Mouse (Mus musculus): ENCODE measurements around the gene Tmem79.
"Not testable (repeated sequence)": the region's sequence is repeated elsewhere in the genome, so short reads cannot be mapped to it uniquely, and the experiment has no call there.

Gene Tmem79

DNA sequence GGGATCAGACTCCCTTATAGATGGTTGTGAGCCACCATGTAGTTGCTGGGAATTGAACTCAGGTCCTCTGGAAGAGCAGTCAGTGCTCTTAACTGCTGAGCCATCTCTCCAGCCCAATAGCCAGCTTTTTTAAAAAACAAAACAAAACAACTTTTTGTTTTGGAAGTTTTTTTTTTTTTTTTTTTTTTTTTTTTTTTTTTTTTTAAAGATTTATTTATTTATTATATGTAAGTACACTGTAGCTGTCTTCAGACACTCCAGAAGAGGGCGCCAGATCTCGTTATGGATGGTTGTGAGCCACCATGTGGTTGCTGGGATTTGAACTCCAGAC, 50.4 kb downstream of the Tmem79 start:
- not testable (repeated sequence) for DNase-seq (ENCODE audit: low spot score in 2 of 2)

DNA sequence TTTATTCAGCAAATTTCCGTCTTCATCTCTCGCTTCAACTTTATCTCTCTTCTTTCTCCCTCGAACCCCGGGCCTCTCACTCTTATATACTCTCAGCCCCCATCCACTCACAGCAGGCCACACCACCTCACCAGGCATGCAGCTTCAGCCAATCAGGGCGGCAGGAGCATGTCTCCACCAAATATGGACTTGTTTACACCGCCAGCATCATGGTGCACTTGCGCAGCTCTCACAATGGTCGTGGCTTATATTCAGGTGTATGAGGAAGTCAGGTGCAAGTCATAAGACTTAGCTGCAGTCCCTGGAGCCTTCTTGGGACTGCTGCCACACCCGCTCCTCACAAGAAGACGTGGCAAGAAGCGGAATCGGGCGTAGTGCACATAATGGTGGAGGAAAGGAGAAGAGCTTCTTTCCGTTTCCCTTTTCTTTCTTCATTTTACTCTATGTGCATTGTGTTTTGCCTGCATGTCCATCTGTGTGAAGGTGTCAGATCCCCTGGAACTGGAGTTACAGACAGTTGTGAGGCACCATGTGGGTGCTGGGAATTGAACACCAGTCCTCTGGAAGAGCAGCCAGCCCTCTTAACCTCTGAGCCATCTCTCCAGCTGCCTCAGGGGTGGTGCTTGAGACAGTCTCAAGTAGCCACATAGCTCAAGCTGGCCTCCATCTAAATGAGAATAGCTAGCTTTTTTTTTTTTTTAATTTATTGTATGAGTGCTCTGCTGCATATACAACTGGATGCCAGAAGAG, 51.0 kb downstream of the Tmem79 start:
- DNase-seq (ENCODE audit: low spot score in 2 of 2), result not testable (repeated sequence)

DNA sequence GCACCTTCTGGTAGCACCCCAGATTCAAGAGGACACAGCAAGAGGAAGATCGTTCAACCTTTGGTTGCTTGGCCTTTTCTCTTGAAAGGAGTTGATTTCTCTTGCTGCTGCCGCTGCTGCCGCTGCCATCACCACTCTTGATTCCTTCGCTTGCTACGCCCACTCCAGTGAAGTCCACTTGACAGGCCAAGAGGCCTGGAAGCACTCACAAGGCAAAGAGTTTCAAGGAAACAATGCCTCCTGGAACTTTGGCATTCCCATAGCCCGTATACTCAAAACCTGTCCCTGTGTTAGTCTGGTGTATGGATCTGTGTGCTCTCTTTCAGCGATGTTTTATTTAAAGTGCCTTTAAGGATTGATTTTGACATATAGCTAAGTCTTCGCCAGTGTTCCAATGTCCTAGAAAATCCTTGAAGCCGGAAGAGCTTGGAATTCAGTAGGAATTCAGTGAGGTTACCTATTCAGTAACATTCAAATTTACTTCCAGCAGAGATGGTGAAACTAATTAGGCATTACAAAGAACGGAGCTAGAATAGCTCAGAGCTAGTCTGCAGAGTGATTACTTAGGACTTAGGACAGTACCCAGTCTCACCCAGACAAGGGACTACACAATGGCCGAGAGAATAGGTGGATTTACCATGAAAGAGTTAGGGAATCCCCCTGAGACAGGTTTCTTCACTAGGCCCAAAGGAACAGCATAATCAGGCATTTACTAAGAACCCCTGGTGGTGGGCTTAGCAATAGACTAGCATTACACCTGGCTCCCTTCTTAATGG, 54.6 kb downstream of the Tmem79 start:
- DNase-seq (ENCODE audit: low spot score in 2 of 2), result not testable (repeated sequence)

DNA sequence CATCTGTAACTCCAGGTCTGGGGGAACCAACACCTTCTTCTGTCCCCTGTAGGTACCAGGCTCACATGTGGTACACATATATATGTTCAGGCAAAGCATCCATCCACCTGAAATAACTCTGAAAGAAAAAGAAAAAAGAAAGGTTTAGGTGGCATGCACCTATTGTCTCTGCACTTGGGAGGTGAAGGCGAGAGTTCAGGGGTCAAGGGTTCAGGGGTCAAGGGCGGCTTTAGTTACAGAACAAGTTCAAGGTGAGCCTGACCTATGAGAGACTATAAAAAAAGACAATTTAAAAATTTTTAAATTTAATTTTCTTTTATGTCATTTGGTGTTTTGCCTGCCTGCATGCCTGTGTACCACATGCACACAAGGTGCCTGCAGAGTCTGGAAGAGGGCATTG, 55.9 kb downstream of the Tmem79 start:
- DNase-seq (ENCODE audit: low spot score in 2 of 2), result no peak
